Mouse (Mus musculus) urinary bladder, postnatal 25 days (tissue): ENCODE measurements around the gene Plvap.

Experiments used
- DNase-seq: peaks from one replicate; pipeline ENCODE4 v3.0.0; 2022; ENCODE audit warnings: low spot score

Plvap gene

GRCm38 (mm10) chr8:71466198-71466597 is 45.4 kb downstream of the Plvap start:
- DNase-seq = no peak

- no peak for DNase-seq
These were observed 45.8 kb downstream of the Plvap start for GRCm38 (mm10) chr8:71465733-71466132.

- peak; percentile 91 for DNase-seq
These were observed 46.7 kb downstream of the Plvap start, which contains the start of gene Mrpl34 for GRCm38 (mm10) chr8:71464513-71465500. Gene Mrpl34 (plus strand): TSS chr8:71464959.

- peak; percentile 97 for DNase-seq
These were observed 48.1 kb downstream of the Plvap start, which contains the start of gene Abhd8 for GRCm38 (mm10) chr8:71463188-71464033. Gene Abhd8 (minus strand): TSS chr8:71463655.

- no peak for DNase-seq
These were observed 48.8 kb downstream of the Plvap start for GRCm38 (mm10) chr8:71462786-71463185.

GRCm38 (mm10) chr8:71462191-71462590 is 49.4 kb downstream of the Plvap start:
- DNase-seq = no peak

GRCm38 (mm10) chr8:71461152-71461840 is 50.3 kb downstream of the Plvap start:
- no peak for DNase-seq

GRCm38 (mm10) chr8:71460716-71461115 is 50.8 kb downstream of the Plvap start:
- no peak for DNase-seq

GRCm38 (mm10) chr8:71457659-71458270 is 53.8 kb downstream of the Plvap start:
- no peak for DNase-seq

GRCm38 (mm10) chr8:71456906-71457305 is 54.6 kb downstream of the Plvap start:
- no peak for DNase-seq

- no peak for DNase-seq
These were observed 56.9 kb downstream of the Plvap start for GRCm38 (mm10) chr8:71454668-71455067.

- no peak for DNase-seq
These were observed 58.9 kb downstream of the Plvap start for GRCm38 (mm10) chr8:71452669-71453068.

GRCm38 (mm10) chr8:71451777-71452176 is 59.8 kb downstream of the Plvap start:
- DNase-seq = no peak

- DNase-seq = no peak
These were observed 60.2 kb downstream of the Plvap start for GRCm38 (mm10) chr8:71451337-71451736.
